Mouse (Mus musculus) liver, adult 2 months (tissue): ENCODE results near the gene Evi5. TPM values are rescaled to one million over a fixed set of nuclear protein-coding genes. Genes with fewer than 3 reads are reported as not detected.
A peak's percentile ranks its signal among the peaks of the same experiment; 100 is the strongest.

Experiments
- DNase-seq: peaks from one replicate; pipeline ENCODE4 v3.0.0-alpha.2; 2011; ENCODE audit warnings: low read depth, low spot score; ENCODE audit errors: extremely low read depth
- H3K27ac ChIP-seq: fragments of 200-500 bp; replicated peaks from 2 replicates; pipeline ENCODE4 v1.5.1; 2012; ENCODE audit warnings: low read depth, mild to moderate bottlenecking, control low read depth, inconsistent platforms, low read length; ENCODE audit not compliant: insufficient read depth
- H3K27me3 ChIP-seq: fragments of 200-500 bp; 2 replicates; pipeline ENCODE4 v1.6.1; 2012; ENCODE audit warnings: mild to moderate bottlenecking, moderate library complexity, low read length, inconsistent platforms; ENCODE audit not compliant: control insufficient read depth, insufficient read depth
- H3K36me3 ChIP-seq: fragments of 200-500 bp; 2 replicates; pipeline ENCODE4 v1.6.1; 2012; ENCODE audit warnings: low read length, inconsistent platforms; ENCODE audit not compliant: control insufficient read depth, insufficient read depth
- H3K4me1 ChIP-seq: fragments of 200-500 bp; 2 replicates; pipeline ENCODE4 v1.6.1; 2011; ENCODE audit warnings: low read length; ENCODE audit not compliant: control insufficient read depth, insufficient read depth
- H3K4me3 ChIP-seq: fragments of 200-500 bp; 2 replicates; pipeline ENCODE4 v1.5.1; 2011; ENCODE audit warnings: low read depth, mild to moderate bottlenecking, control low read depth, low read length, moderate library complexity; ENCODE audit not compliant: insufficient read depth
- H3K79me2 ChIP-seq: fragments of 200-500 bp; 2 replicates; pipeline ENCODE4 v1.6.1; 2012; ENCODE audit warnings: inconsistent platforms, mild to moderate bottlenecking, low read length, moderate library complexity; ENCODE audit not compliant: control insufficient read depth, insufficient read depth
- H3K9ac ChIP-seq: fragments of 200-500 bp; 2 replicates; pipeline ENCODE4 v1.6.1; 2012; ENCODE audit warnings: low read depth, mild to moderate bottlenecking, control low read depth, inconsistent platforms, low read length
- CTCF ChIP-seq: fragments of 200-500 bp; IDR thresholded peaks from 2 replicates; pipeline ENCODE4 v1.5.1; 2011; ENCODE audit warnings: low read depth, low read length, control low read depth
- POLR2A ChIP-seq: fragments of 200-500 bp; IDR thresholded peaks from 2 replicates; pipeline ENCODE4 v1.6.1; 2011; ENCODE audit warnings: low read length, control low read depth; ENCODE audit not compliant: insufficient read depth; ENCODE audit errors: extremely low read depth
- WGBS: fragments of 180-500 bp; shearing (Covaris S2); methylation state at CpG from one replicate; pipeline ENCODE4 v1.1.7; 2018; 5-methylcytosine and 5-hydroxymethylcytosine counted together
- polyA plus RNA-seq: library from polyadenylated mRNA; depleted of rRNA; stranded (reverse); fragments of >200 nt; gene quantifications from 2 replicates; pipeline ENCODE4 v1.2.3, GENCODE M21; 2012
- total RNA-seq: library from RNA; depleted of rRNA; stranded (reverse); fragments of >200 nt; gene quantifications from 2 replicates; pipeline ENCODE4 v1.2.3, GENCODE M21; 2014

Evi5 gene
- total and polyA plus RNA-seq, 2 experiments = 29.0 to 118 TPM

DNA sequence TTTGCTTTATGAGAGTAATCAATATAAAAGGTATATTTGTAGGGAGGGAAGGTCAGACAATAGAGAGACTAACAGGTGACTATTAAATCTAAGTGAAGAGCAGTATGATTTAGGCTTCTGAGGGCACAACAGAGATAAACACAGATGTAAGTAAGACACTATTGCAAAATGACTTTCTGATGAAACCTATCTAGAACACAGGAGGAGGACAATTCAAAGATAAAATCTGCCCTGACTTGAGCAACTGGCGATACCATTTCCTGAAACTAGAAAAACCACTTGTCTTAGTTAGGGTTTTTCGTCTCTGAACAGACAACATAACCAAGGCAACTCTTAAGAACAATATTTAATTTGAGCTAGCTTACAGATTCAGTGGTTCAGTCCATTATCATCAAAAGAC, 19.4 kb downstream of the Evi5 start:
- 10% methylated on average over 2 of the region's 2 CpGs for WGBS
- Histone ChIP-seq H3K4me3 (no peak overlapping the region), H3K27ac (no peak overlapping the region), H3K4me1 (peaks cover 19% of the 10 kb centered on the region; the same call in 1 of the 2 replicates), H3K9ac (no peak overlapping the region), H3K27me3 (no peaks in the 10 kb centered on the region), H3K36me3 (no peaks in the 10 kb centered on the region), H3K79me2 (peaks cover 28% of the 10 kb centered on the region)
- TF ChIP-seq POLR2A (no peak), CTCF (no peak)
- DNase-seq = peak; percentile 67

DNA sequence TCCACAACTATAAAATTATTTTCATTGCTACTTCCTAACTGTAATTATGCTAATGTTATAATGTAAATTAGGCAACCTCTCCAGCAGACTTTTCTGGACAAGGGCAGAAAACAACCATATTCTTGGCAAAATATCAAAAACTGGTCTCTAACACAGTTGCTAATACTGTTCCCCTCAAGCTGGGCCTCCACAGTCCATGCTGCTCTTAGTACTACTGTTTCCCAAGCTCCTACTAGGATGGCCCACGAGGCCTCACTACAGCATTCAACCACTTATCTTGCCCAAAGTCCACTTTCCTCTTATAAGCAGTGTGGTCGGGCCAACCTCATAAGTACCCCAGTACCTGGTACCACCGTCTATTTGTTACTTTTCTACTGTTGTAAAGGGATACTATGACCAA, 20.4 kb downstream of the Evi5 start:
- peaks cover 5% of the 10 kb centered on the region; the same call in 1 of the 2 replicates for H3K36me3 ChIP-seq
- WGBS = 39% methylated on average over 3 of the region's 3 CpGs
- H3K27ac ChIP-seq = no peak overlapping the region
- no peak for DNase-seq
- H3K4me3 ChIP-seq = no peak overlapping the region
- peaks cover 19% of the 10 kb centered on the region; the same call in 1 of the 2 replicates for H3K4me1 ChIP-seq
- no peak for TF ChIP-seq CTCF
- no peak for TF ChIP-seq POLR2A
- no peaks in the 10 kb centered on the region for H3K27me3 ChIP-seq
- H3K9ac ChIP-seq = no peak overlapping the region
- H3K79me2 ChIP-seq = peaks cover 31% of the 10 kb centered on the region

DNA sequence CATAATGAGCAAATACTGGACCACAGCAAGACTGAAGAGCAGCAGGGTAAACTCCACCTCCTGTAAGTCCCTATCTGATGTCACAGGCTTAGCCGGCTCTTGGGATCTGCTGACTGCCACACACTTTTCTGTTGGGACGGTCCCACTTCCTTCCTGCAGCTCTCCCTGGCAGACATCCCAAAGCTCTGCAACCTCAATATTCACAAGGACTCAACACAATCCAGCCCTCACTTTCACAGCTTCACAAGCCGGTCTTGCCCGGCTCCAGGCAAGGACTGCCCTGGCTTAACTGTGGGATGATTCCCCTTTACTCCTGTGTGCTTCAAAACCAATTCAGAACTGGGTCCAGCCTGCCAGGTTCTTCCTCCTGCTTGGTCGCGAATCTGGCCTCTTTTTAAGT, 21.1 kb downstream of the Evi5 start:
- H3K27ac ChIP-seq = no peak overlapping the region
- H3K36me3 ChIP-seq = peaks cover 5% of the 10 kb centered on the region; the same call in 1 of the 2 replicates
- peaks cover 20% of the 10 kb centered on the region; the same call in 1 of the 2 replicates for H3K4me1 ChIP-seq
- no peak for TF ChIP-seq POLR2A
- TF ChIP-seq CTCF = no peak
- no peak overlapping the region for H3K4me3 ChIP-seq
- DNase-seq = no peak
- H3K27me3 ChIP-seq = no peaks in the 10 kb centered on the region
- H3K79me2 ChIP-seq = peaks cover 33% of the 10 kb centered on the region
- H3K9ac ChIP-seq = no peak overlapping the region
- WGBS = 19% methylated on average over 6 of the region's 6 CpGs

DNA sequence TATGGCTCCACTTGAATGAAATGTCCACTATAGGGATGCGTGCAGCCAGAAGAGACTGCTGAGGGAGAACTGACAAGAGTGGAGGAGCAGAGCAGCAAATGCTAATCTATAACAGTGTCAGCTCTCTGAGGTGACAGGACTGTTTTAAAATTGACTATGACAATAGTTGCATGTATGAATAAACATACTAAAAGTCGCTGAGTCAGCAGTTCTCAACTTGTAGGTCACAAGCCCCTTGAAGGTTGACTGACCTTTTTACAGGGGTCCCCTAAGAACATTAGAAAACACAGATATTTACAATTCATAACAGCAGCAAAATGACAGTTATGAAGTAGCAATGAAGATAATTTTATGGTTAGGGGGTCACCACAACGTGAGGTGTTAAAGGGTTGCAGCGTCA, 25.9 kb downstream of the Evi5 start:
- Histone ChIP-seq H3K79me2 (peaks cover 36% of the 10 kb centered on the region), H3K9ac (no peak overlapping the region), H3K4me3 (no peak overlapping the region), H3K27ac (no peak overlapping the region), H3K4me1 (peaks cover 19% of the 10 kb centered on the region; the same call in 1 of the 2 replicates), H3K36me3 (peaks cover 5% of the 10 kb centered on the region; the same call in 1 of the 2 replicates), H3K27me3 (no peaks in the 10 kb centered on the region)
- TF ChIP-seq POLR2A = no peak
- no peak for TF ChIP-seq CTCF
- no peak for DNase-seq
- WGBS = 88% methylated on average over 4 of the region's 4 CpGs

DNA sequence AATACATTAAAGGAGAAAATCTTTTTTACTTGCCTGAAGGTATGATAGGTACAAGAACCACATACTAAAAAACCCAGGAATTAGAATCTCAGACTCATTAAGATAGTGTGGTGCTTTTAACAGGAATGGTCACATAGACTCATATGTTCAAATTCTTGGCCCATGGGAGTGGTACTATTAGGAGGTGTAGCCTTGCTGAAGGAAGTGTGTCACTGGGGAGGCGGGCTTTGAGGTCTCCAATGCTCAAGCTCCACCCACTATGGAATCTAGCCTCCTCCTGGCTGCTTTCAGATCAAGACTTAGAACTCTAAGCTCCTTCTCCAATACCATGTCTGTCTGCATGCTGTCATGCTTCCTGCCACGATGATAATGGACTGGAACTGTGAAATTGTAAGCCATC, 27.1 kb downstream of the Evi5 start:
- no peak overlapping the region for H3K9ac ChIP-seq
- no peak overlapping the region for H3K4me3 ChIP-seq
- no peak for DNase-seq
- 85% methylated on average over 2 of the region's 2 CpGs for WGBS
- H3K27ac ChIP-seq = no peak overlapping the region
- H3K79me2 ChIP-seq = peaks cover 30% of the 10 kb centered on the region
- H3K36me3 ChIP-seq = peaks cover 5% of the 10 kb centered on the region; the same call in 1 of the 2 replicates
- TF ChIP-seq POLR2A = no peak
- TF ChIP-seq CTCF = no peak
- no peaks in the 10 kb centered on the region for H3K27me3 ChIP-seq
- peaks cover 17% of the 10 kb centered on the region; the same call in 1 of the 2 replicates for H3K4me1 ChIP-seq

DNA sequence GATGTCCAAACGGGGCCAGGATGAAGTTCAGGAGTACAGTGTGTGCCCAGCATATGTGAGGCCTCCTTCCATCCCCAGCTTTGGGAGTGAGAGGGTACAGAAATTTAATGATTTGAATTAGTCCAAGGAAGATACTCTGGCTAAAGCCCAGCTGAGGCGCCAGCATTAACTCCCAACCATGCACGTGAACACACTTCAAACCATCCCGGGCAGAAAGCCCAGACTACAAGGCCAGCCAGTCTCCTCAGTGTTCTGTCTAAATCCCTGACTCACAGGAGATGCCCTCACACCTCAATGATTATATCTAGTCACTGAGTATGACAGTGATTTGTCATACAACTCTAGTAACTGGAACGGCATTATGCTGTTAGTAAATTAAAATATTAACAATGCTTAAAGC, 27.6 kb downstream of the Evi5 start:
- no peaks in the 10 kb centered on the region for H3K27me3 ChIP-seq
- H3K79me2 ChIP-seq = peaks cover 31% of the 10 kb centered on the region
- peak; percentile 76 for DNase-seq
- TF ChIP-seq CTCF (no peak), POLR2A (no peak)
- H3K4me1 ChIP-seq = peaks cover 16% of the 10 kb centered on the region; the same call in 1 of the 2 replicates
- no peak overlapping the region for H3K9ac ChIP-seq
- 45% methylated on average over 5 of the region's 5 CpGs for WGBS
- peaks cover 5% of the 10 kb centered on the region; the same call in 1 of the 2 replicates for H3K36me3 ChIP-seq
- no peak overlapping the region for H3K27ac ChIP-seq
- no peak overlapping the region for H3K4me3 ChIP-seq
